Mouse (Mus musculus) lung, postnatal 36 days (tissue): ENCODE data around the gene Hdac10.

Experiments used
- DNase-seq: peaks from one replicate; pipeline ENCODE4 v3.0.0; 2022; ENCODE audit warnings: mixed read lengths

The Hdac10 gene

DNA sequence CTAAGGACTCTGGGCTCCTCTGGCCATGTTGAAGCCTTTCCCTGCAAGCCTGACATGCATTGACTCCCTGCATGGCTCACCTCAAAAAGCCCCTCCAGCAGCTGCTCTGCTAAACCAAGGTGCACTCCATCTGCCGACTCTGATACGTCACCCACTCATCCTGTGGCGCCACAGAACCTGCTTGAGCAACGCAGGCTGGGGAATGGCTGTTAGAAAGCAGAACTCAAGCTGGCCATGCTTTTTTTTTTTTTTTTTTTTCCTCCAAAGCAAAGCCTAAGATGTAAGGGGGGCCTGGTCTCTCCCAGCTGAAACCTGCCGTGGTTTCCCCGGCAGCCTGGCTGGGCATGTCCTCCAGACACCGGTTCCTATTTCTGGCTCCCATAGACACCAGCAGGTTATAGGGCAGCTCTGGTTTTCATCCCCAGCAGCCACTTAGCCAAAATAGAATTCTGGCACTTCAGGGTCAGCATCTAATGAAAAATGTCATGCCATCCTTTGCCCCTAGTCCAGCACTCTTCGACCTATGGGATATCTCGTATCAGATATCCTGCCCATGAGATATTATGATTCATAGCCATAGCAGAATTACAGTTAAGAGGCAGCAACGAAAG lies 54.4 kb downstream of the Hdac10 start:
- DNase-seq, result no peak
